Mouse (Mus musculus): ENCODE data around the gene Rnf183.
A peak's percentile ranks its signal among the peaks of the same experiment; 100 is the strongest.
"Not testable (repeated sequence)": the region's sequence is repeated elsewhere in the genome, so short reads cannot be mapped to it uniquely, and the experiment has no call there.

Rnf183 gene

GRCm38 (mm10) chr4:62435081-62435480 lies at the start of gene Rnf183:
TSS of gene Rnf183 (minus strand) at chr4:62435252.
- no peak for DNase-seq

GRCm38 (mm10) chr4:62480709-62481605 lies 45.9 kb upstream of the Rnf183 start:
- DNase-seq: peak in 1 of 2 experiments; percentile 9

- DNase-seq: peak; percentile 25 to 57
Measured at GRCm38 (mm10) chr4:62479937-62480708, 45.1 kb upstream of the Rnf183 start, which contains the start of gene Bspry. TSS of gene Bspry (plus strand) at chr4:62480053.

- not testable (repeated sequence) for DNase-seq
Measured at GRCm38 (mm10) chr4:62479593-62479936, 44.5 kb upstream of the Rnf183 start.

GRCm38 (mm10) chr4:62477542-62478244 lies 42.6 kb upstream of the Rnf183 start:
- no peak for DNase-seq

- no peak for DNase-seq
Measured at GRCm38 (mm10) chr4:62475793-62476192, 40.7 kb upstream of the Rnf183 start.

DNA sequence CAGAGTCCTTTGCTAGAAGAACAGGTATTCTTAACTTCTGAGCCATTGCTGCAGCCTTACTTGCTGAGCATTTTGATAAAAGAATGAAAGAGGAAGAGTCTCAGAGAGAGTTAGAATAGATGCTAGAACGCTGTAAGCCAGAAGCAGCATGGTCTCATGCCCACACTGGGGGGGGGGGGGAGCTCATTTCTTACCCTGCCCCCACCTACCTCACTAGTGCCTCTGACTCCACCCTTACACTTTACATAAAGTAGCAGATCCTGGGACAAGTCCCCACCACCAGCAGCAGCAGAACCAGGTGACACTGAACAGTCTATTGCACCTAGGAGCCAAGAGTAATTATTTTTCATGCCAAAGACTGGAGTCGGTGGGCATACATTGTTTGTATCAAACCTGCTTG lies 40.1 kb upstream of the Rnf183 start:
- no peak for DNase-seq

- DNase-seq: no peak
Measured at GRCm38 (mm10) chr4:62472071-62472470, 37.0 kb upstream of the Rnf183 start.

DNA sequence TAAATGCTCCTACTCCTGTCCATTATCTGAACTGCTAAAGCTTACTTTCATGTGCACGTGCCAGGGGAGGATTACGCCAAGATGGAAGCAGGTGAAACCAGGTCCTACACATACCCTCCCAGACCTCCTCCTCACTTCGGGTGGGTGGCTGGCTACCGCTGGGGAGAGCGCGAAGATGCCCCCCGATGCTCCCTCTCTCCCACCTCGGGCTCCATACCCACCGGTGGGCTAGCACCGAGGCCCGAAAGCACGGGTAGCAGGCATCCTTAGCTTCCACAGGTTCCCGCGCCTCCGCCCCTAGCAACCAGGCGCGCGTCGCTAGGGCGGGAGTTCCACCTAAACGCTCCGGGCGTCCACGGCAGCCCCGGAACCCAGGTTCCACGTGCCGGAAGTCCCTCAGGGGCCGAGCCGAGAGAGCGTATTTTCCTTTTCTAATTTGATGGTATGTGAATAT lies 35.6 kb upstream of the Rnf183 start, which contains the start of gene Wdr31:
Gene Wdr31 (minus strand): TSS at position 299 of the 454 bp plus-strand sequence.
- peak; percentile 74 to 86 for DNase-seq

DNA sequence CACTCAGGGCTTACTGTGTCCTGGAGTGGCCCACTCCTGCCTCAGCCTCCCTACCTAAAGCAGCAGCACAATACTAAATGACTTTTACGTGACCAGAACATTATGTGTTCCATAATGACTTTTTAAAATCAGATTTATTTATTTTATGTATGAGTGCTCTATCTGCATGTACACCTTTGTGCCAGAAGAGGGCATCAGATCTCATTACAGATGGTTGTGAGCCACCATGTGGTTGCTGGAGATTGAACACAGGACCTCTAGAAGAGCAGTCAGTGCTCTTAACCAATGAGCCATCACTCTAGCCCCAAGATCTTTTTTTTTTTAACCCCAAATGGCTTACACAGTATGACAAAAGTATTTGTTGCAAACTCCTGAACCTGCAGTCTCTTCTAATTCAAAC lies 33.1 kb upstream of the Rnf183 start:
- no peak for DNase-seq

DNA sequence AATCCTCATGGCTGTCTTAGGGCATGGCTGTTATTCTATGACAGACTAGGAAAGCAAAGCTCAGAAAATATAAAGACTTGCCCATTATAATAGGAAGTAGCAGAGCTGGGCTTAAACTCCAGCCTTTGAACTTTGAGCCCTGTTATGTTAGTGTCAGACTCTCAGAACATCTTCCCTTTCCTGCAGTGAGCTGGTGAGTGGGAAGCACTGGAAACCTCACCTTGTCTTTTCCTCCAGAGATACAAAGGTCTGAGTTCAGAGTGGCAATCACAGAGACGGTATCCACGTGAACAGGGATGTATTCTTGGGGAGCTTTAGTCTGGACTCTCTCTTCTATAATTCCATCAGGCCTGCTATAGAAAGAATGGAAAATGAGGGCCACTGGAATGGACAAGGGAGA lies 28.1 kb upstream of the Rnf183 start:
- DNase-seq: no peak

- no peak for DNase-seq
Measured at GRCm38 (mm10) chr4:62460348-62460747, 25.3 kb upstream of the Rnf183 start.

DNA sequence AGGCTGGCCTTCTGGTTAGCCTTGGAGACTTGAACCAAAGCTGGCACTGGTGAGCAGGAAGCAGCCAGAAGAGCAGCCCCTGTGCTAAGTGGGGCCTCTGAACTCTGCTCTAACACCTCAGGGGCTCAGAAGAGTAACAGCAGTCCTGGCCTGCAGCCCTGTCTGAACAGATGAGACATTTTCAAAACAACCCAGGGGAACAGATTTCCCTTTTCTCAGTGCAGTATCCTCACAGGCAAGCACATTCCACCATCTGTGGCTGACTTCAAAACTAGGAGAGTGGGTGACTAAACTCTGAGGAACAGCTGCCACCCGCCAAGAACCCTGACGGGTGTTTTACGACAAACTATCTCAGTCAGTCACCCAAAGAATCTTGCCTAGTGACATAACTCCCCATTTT lies 24.0 kb upstream of the Rnf183 start:
- DNase-seq: no peak

GRCm38 (mm10) chr4:62454995-62455394 lies 19.9 kb upstream of the Rnf183 start:
- DNase-seq: peak; percentile 41 to 48

GRCm38 (mm10) chr4:62440986-62441385 lies 5.9 kb upstream of the Rnf183 start:
- peak; percentile 7 to 23 for DNase-seq

GRCm38 (mm10) chr4:62440544-62440943 lies 5.5 kb upstream of the Rnf183 start:
- peak; percentile 83 to 89 for DNase-seq

GRCm38 (mm10) chr4:62439793-62440192 lies 4.7 kb upstream of the Rnf183 start:
- DNase-seq: no peak

GRCm38 (mm10) chr4:62437871-62438270 lies 2.8 kb upstream of the Rnf183 start:
- DNase-seq: no peak

DNA sequence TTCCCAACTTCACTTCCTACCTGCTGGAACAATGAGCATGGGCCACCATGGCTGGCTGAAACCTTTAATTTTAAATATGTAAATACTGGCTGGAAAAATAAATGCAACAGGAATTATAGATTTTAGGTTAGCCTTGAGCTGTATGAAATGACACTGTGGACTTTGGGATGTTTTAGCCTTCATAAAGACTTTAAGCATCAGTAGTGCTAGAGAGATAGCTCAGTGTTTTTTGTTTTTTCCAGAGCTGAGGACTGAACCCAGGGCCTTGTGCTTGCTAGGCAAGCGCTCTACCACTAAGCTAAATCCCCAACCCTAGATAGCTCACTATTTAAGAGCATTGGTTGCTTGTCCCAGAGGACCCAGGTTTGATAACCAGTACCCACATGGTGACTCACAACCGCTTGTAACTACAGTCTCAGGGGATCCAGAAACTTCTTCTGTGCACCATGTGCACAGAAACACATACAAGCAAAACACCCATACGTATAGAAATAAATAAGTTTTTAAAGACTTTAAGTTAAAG lies 2.3 kb upstream of the Rnf183 start:
- DNase-seq: no peak

DNA sequence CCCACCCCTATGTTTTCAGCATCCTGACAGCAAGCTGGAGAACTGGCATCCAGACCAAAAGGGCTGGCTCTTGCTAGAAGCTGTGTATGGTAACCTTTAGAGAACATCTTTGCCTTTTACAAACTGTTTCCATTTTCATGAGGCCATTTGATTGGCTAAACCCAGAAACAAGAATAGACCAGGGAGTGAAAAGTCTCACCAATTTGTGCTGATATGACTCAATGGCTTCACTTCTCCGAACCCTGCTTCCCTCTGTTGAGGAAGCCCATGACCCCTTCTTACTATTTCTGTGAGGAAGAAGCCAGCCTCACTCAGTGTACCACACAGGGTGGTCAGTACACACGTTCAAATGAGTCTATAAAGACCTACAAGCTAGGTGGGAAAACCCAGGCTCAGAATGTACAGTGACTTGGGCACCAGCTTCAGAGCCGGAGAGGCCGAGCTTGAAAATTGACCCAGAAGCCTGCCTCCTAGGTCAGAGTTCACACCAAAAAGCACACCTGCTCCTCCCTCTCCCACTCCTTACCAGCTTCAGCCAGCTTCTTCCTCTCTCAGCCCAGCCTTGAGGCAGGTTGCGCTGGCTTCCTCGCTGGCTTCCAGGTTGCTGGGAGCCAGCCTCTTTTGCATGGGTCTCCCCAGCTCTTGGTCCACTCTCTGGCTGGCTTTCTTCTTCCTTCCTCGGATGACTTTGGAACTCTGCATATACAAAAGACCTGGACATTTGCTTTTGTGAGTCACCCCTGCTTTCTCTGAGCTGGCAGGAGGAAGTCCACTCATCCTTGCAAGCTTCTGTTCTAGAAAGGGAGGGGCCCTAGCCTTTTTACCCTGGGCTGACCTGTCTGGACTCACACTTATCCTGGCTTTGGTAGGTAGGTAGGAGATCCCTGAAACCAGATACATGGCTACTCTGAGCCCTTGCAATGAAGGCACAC lies 847 bp downstream of the Rnf183 start:
- no peak for DNase-seq

GRCm38 (mm10) chr4:62431522-62431921 lies 3.5 kb downstream of the Rnf183 start:
- no peak for DNase-seq

GRCm38 (mm10) chr4:62430678-62431077 lies 4.4 kb downstream of the Rnf183 start:
- DNase-seq: no peak

Measured in cerebellum, adult 18-20 months (tissue).